Mouse (Mus musculus): ENCODE results near the gene Map4k5. TPM values are rescaled to one million over a fixed set of nuclear protein-coding genes. Genes with fewer than 3 reads are reported as not detected.

The Map4k5 gene
- polyA plus RNA-seq, 1 experiment from 2014 or later, result 30.9 TPM

GRCm38 (mm10) chr12:69757418-69758141 is 135.4 kb downstream of the Map4k5 start:
- Histone ChIP-seq H3K4me1 (replicated peaks) (peaks cover 19% of the 10 kb centered on the region), H3K36me3 (no peaks in the 10 kb centered on the region), H3K27ac (peak overlapping the region; percentile 27; the same call in 1 of the 2 replicates), H3K9me3 (no peaks in the 10 kb centered on the region), H3K4me2 (peak overlapping the region; percentile 54), H3K4me3 (peak overlapping the region; percentile 7; the same call in 1 of the 2 replicates), H3K9ac (peak overlapping the region; percentile 51; the same call in 1 of the 2 replicates), H3K27me3 (no peaks in the 10 kb centered on the region)
- WGBS, result 14% methylated on average over 22 of the region's 22 CpGs
- peak; percentile 86 for ATAC-seq (ENCODE audit: low FRiP score)

- Histone ChIP-seq H3K4me2 (no peak overlapping the region), H3K27ac (no peak overlapping the region), H3K4me3 (no peak overlapping the region), H3K9me3 (no peaks in the 10 kb centered on the region), H3K36me3 (no peaks in the 10 kb centered on the region), H3K4me1 (replicated peaks) (peaks cover 19% of the 10 kb centered on the region), H3K9ac (no peak overlapping the region), H3K27me3 (no peaks in the 10 kb centered on the region)
- WGBS, result 80% methylated on average over 5 of the region's 5 CpGs
- ATAC-seq (ENCODE audit: low FRiP score), result no peak
Measured at GRCm38 (mm10) chr12:69756015-69756414, 137.0 kb downstream of the Map4k5 start.

DNA sequence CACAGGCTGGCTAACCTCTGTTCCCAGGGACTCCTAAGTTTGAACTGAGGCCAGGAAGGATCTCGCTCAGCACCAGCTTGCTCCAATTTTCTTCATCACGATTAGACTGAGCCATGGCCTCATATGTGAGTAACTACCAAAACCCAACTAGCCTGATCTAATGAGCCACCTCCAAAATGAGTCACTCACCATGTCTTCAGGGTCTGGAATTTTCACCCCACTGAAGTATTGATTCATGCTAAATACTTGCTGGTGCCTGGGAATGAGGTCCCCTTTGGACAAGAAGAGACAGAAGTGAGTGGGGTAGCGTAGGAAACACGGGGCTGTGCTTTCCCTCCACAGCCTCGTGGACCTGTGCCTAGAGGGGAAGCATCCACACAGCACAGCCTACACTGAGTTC is 139.1 kb downstream of the Map4k5 start:
- no peaks in the 10 kb centered on the region for H3K36me3 ChIP-seq
- no peak for ATAC-seq (ENCODE audit: low FRiP score)
- H3K27ac ChIP-seq, result no peak overlapping the region
- WGBS, result 87% methylated on average over 5 of the region's 5 CpGs
- H3K27me3 ChIP-seq, result no peaks in the 10 kb centered on the region
- no peaks in the 10 kb centered on the region for H3K9me3 ChIP-seq
- H3K4me3 ChIP-seq, result no peak overlapping the region
- H3K4me1 ChIP-seq (replicated peaks), result peaks cover 15% of the 10 kb centered on the region
- no peak overlapping the region for H3K4me2 ChIP-seq
- no peak overlapping the region for H3K9ac ChIP-seq

MicroRNAs within 50 kb of the gene (microRNA counts, 519-probe panel; counts per million panel counts)
- microRNA mmu-miR-681, result 51.3 counts per million

Small RNA genes within 50 kb of the gene (microRNA-seq; reads per million reads assigned to microRNA genes)
- gene Mir681, result not detected

Other genes with a start within 250 kb of the Map4k5 start
- 12.6 and 13.0 TPM in 2 replicates for gene Sos2, start 211.3 kb downstream of the Map4k5 start, polyA plus RNA-seq (2015; fragmentation: Nextera tagmentation; extraction: Ambion mirVana)
- gene L2hgdh, start 168.3 kb downstream of the Map4k5 start, polyA plus RNA-seq (2015; fragmentation: Nextera tagmentation; extraction: Ambion mirVana), result 11.5 and 11.6 TPM in 2 replicates
- 26.1 and 30.0 TPM in 2 replicates for gene Atp5s, start 168.2 kb downstream of the Map4k5 start, polyA plus RNA-seq (2015; fragmentation: Nextera tagmentation; extraction: Ambion mirVana)
- 4.2 and 4.6 TPM in 2 replicates for gene Cdkl1, start 101.9 kb downstream of the Map4k5 start, polyA plus RNA-seq (2015; fragmentation: Nextera tagmentation; extraction: Ambion mirVana)
- gene Atl1, start 586 bp downstream of the Map4k5 start, polyA plus RNA-seq (2015; fragmentation: Nextera tagmentation; extraction: Ambion mirVana), result 126 and 131 TPM in 2 replicates
- gene Sav1, start 93.8 kb upstream of the Map4k5 start, polyA plus RNA-seq (2015; fragmentation: Nextera tagmentation; extraction: Ambion mirVana), result 1.6 and 2.7 TPM in 2 replicates
- gene Nin, start 220.5 kb upstream of the Map4k5 start, polyA plus RNA-seq (2015; fragmentation: Nextera tagmentation; extraction: Ambion mirVana), result 13.3 and 13.4 TPM in 2 replicates

Measured in hindbrain, embryonic 13.5 days (tissue).